10 mouse cellular contexts compared by ENCODE assay signal in genomic region chr7:6781541-6781940, GRCm38 (mm10). TPM values are rescaled to one million over a fixed set of nuclear protein-coding genes. Genes with fewer than 3 reads are reported as not detected.
A peak's percentile ranks its signal among the peaks of the same experiment; 100 is the strongest.
DNase-seq lines count a peak whose midpoint lies in the region; ATAC-seq lines count a peak whose summit lies in the region.
"Had no signal": no experiment of that assay in that cellular context is flagged by ENCODE, and none has a peak within 500 bp of the region (broad histone marks: within the 10 kb centered on the region; RNA-seq: fewer than 3 reads in every experiment).

No protein-coding gene starts in this region.

- H3K27ac ChIP-seq in heart, embryonic 11.5 days (ENCODE audit: low read depth, low read length), result peak overlapping the region; percentile 79
- peak overlapping the region; percentile 88 for H3K27ac ChIP-seq in lung, embryonic 16.5 days (ENCODE audit: low read length)
- H3K27ac ChIP-seq in intestine, embryonic 16.5 days (ENCODE audit: low read length), result peak overlapping the region; percentile 83

- H3K27me3 ChIP-seq in heart, embryonic 11.5 days (ENCODE audit: control insufficient read depth, insufficient read depth, low read length), result no peaks in the 10 kb centered on the region
- no peaks in the 10 kb centered on the region for H3K27me3 ChIP-seq in lung, embryonic 16.5 days (ENCODE audit: control insufficient read depth, insufficient read depth, low read depth, low read length)
- H3K27me3 ChIP-seq in intestine, embryonic 16.5 days (replicated peaks; ENCODE audit: control insufficient read depth, insufficient read depth, low read length), result no peaks in the 10 kb centered on the region

- intact Hi-C loops in heart, postnatal 25 days (cut with DNase I), result no loop called here

- no peaks in the 10 kb centered on the region for H3K9me3 ChIP-seq in heart, embryonic 11.5 days (replicated peaks; ENCODE audit: control insufficient read depth, low read length)
- no peaks in the 10 kb centered on the region for H3K9me3 ChIP-seq in lung, embryonic 16.5 days (ENCODE audit: control insufficient read depth, low read length)
- no peaks in the 10 kb centered on the region for H3K9me3 ChIP-seq in intestine, embryonic 16.5 days (ENCODE audit: control insufficient read depth, low read length)

- H3K4me2 ChIP-seq in heart, embryonic 11.5 days, result no peak overlapping the region
- peak overlapping the region; percentile 26; the same call in 1 of the 2 replicates for H3K4me2 ChIP-seq in lung, embryonic 16.5 days (ENCODE audit: low read depth, low read length)
- H3K4me2 ChIP-seq in intestine, embryonic 16.5 days (ENCODE audit: low read depth, low read length), result no peak overlapping the region

- ATAC-seq in heart, embryonic 11.5 days (replicated peaks; ENCODE audit: insufficient number of reproducible peaks, low FRiP score, low TSS enrichment), result no peak
- ATAC-seq in lung, embryonic 16.5 days (ENCODE audit: low read depth), result peak; percentile 68
- ATAC-seq in intestine, embryonic 16.5 days, result peak; percentile 38; the same call in 1 of the 2 replicates

- H3K36me3 ChIP-seq in heart, embryonic 11.5 days (ENCODE audit: control insufficient read depth, insufficient read depth, low read length), result no peaks in the 10 kb centered on the region
- no peaks in the 10 kb centered on the region for H3K36me3 ChIP-seq in lung, embryonic 16.5 days (ENCODE audit: control insufficient read depth, insufficient read depth, low read length)
- no peaks in the 10 kb centered on the region for H3K36me3 ChIP-seq in intestine, embryonic 16.5 days (ENCODE audit: control insufficient read depth, insufficient read depth, low read length)

- no peak overlapping the region for H3K4me3 ChIP-seq in heart, embryonic 11.5 days (ENCODE audit: low read depth, low read length)
- no peak overlapping the region for H3K4me3 ChIP-seq in lung, embryonic 16.5 days (ENCODE audit: low read length)
- no peak overlapping the region for H3K4me3 ChIP-seq in intestine, embryonic 16.5 days (ENCODE audit: low read length)

- WGBS in heart, embryonic 11.5 days (ENCODE audit: insufficient replicate concordance), result 51% methylated on average over 11 of the region's 11 CpGs
- WGBS in lung, embryonic 16.5 days, result 11% methylated on average over 11 of the region's 11 CpGs
- 16% methylated on average over 11 of the region's 11 CpGs for WGBS in intestine, embryonic 16.5 days

- H3K4me1 ChIP-seq in heart, embryonic 11.5 days (ENCODE audit: control insufficient read depth, insufficient read depth, low read length), result peaks cover 31% of the 10 kb centered on the region
- H3K4me1 ChIP-seq in lung, embryonic 16.5 days (replicated peaks; ENCODE audit: control insufficient read depth, insufficient read depth, low read length), result peaks cover 49% of the 10 kb centered on the region
- H3K4me1 ChIP-seq in intestine, embryonic 16.5 days (ENCODE audit: control insufficient read depth, insufficient read depth, low read length), result peaks cover 42% of the 10 kb centered on the region

- DNase-seq in heart, postnatal 25 days (ENCODE audit: low spot score), result no peak
- DNase-seq in lung, postnatal 36 days, result no peak
- peak; percentile 10 for DNase-seq in right cerebral cortex, postnatal 25 days
- DNase-seq in layer of hippocampus, postnatal 36 days, result no peak
- no peak for DNase-seq in thymus, postnatal 4 days
- DNase-seq: thymus, postnatal 36 days had no signal

- H3K9ac ChIP-seq in heart, embryonic 11.5 days (ENCODE audit: low read depth, low read length), result no peak overlapping the region
- H3K9ac ChIP-seq in lung, embryonic 16.5 days (ENCODE audit: low read length), result 0 out of 2 replicates have a peak overlapping the region, but pooled peaks have one; percentile 26
- H3K9ac ChIP-seq in intestine, embryonic 16.5 days (ENCODE audit: low read depth, low read length), result no peak overlapping the region

RNA-seq across cellular contexts. Expression of gene Usp29, which starts 51.2 kb away (rescaled TPM):
- polyA plus RNA-seq in heart, embryonic 11.5 days (2014; fragmentation: Nextera tagmentation; extraction: Ambion mirVana), result 14.5 and 15.5 TPM in 2 replicates
- total RNA-seq in heart, postnatal 25 days (2021), result under 1 TPM; 0.10 to 0.11 TPM
- polyA plus RNA-seq in lung, embryonic 16.5 days (2015; fragmentation: Nextera tagmentation; extraction: Ambion mirVana), result 3.5 and 5.1 TPM in 2 replicates
- 2.6 and 3.5 TPM in 2 replicates for polyA plus RNA-seq in intestine, embryonic 16.5 days (2015; fragmentation: Nextera tagmentation; extraction: Ambion mirVana)
- 10 to 100 TPM; 29.4 to 32.9 TPM for total RNA-seq in layer of hippocampus, postnatal 36 days (2021)
- total RNA-seq: gastrocnemius, adult 8-10 months had no signal

RNA-seq across cellular contexts. Expression of gene Peg3, which starts 51.3 kb away (rescaled TPM):
- 214 TPM in 2 replicates for polyA plus RNA-seq in heart, embryonic 11.5 days (2014; fragmentation: Nextera tagmentation; extraction: Ambion mirVana)
- 10 to 100 TPM; 14.9 to 16.3 TPM for total RNA-seq in heart, postnatal 25 days (2021)
- polyA plus RNA-seq in lung, embryonic 16.5 days (2015; fragmentation: Nextera tagmentation; extraction: Ambion mirVana), result 102 and 119 TPM in 2 replicates
- polyA plus RNA-seq in intestine, embryonic 16.5 days (2015; fragmentation: Nextera tagmentation; extraction: Ambion mirVana), result 58.6 and 63.3 TPM in 2 replicates
- total RNA-seq in layer of hippocampus, postnatal 36 days (2021), result 100 to 1,000 TPM; 178 to 188 TPM
